Mouse (Mus musculus): ENCODE measurements around the gene Adgrf5. TPM values are rescaled to one million over a fixed set of nuclear protein-coding genes. Genes with fewer than 3 reads are reported as not detected.

Gene Adgrf5
- polyA plus RNA-seq, 1 experiment, result 3.4 TPM

DNA sequence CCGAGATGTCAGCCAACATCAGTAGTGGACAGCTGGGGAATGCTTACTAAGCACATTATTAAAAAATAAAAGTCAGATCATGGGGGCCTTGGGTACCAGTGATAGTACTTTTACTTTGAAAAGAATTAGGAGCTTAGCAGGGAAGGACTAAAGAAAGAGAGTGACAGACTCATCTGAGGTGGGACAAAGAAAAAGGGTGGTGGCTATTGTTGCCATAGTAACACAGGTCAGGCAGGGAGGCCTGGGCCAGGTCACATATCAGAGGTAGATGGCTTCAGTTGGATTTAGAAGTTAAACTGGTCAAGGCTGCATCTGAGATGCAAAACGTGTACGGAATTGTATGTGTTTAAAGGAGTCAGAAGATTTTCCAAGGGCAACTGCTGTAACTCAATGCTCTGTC lies 38.9 kb downstream of the Adgrf5 start:
- TF ChIP-seq CTCF (IDR thresholded peaks at IDR 0.05; ENCODE audit: borderline replicate concordance, insufficient read depth, low read length) (no peak), POLR2A (IDR thresholded peaks at IDR 0.05; ENCODE audit: low read depth, low read length) (no peak)
- no peak overlapping the region for H3K27ac ChIP-seq (ENCODE audit: insufficient read depth, low read length)
- H3K4me1 ChIP-seq (ENCODE audit: control insufficient read depth, insufficient read depth, low read length), result no peaks in the 10 kb centered on the region
- no peak overlapping the region for H3K4me3 ChIP-seq (ENCODE audit: insufficient read depth, low read length)

- TF ChIP-seq POLR2A (IDR thresholded peaks at IDR 0.05; ENCODE audit: low read depth, low read length) (no peak), CTCF (IDR thresholded peaks at IDR 0.05; ENCODE audit: borderline replicate concordance, insufficient read depth, low read length) (no peak)
- H3K4me1 ChIP-seq (ENCODE audit: control insufficient read depth, insufficient read depth, low read length), result no peaks in the 10 kb centered on the region
- H3K27ac ChIP-seq (ENCODE audit: insufficient read depth, low read length), result no peak overlapping the region
Measured at GRCm38 (mm10) chr17:43400483-43400882, 40.2 kb downstream of the Adgrf5 start.

GRCm38 (mm10) chr17:43403851-43404250 lies 43.6 kb downstream of the Adgrf5 start:
- no peak overlapping the region for H3K27ac ChIP-seq (ENCODE audit: insufficient read depth, low read length)
- TF ChIP-seq POLR2A (IDR thresholded peaks at IDR 0.05; ENCODE audit: low read depth, low read length) (no peak), CTCF (IDR thresholded peaks at IDR 0.05; ENCODE audit: borderline replicate concordance, insufficient read depth, low read length) (no peak)
- H3K4me3 ChIP-seq (ENCODE audit: insufficient read depth, low read length), result no peak overlapping the region
- peaks cover 5% of the 10 kb centered on the region for H3K4me1 ChIP-seq (ENCODE audit: control insufficient read depth, insufficient read depth, low read length)

More at GRCm38 (mm10) chr17:43400483-43400882, 40.2 kb downstream of the Adgrf5 start:
- H3K4me3 ChIP-seq (ENCODE audit: insufficient read depth, low read length), result no peak overlapping the region

DNA sequence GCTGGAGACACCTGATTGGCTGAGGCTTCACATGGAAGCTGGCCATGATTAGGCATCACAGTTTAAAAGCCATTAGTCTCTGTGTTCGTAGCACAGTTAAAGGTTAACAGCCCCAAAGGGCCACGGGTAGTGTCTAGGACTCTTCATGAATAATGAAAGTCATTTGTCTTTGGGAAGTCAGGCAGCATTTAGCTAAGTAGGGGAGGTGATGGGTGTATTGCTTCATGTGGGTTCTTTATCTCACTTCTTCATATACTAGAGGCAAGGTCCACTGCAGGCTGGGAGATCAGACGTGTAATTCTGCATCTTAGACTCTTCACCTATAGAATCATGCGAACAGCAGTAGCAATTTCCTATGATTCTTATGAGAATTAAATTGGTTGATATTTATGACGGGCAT lies 44.2 kb downstream of the Adgrf5 start:
- Histone ChIP-seq H3K4me3 (ENCODE audit: insufficient read depth, low read length) (no peak overlapping the region), H3K27ac (ENCODE audit: insufficient read depth, low read length) (no peak overlapping the region), H3K4me1 (ENCODE audit: control insufficient read depth, insufficient read depth, low read length) (peaks cover 5% of the 10 kb centered on the region)
- TF ChIP-seq CTCF (IDR thresholded peaks at IDR 0.05; ENCODE audit: borderline replicate concordance, insufficient read depth, low read length) (no peak), POLR2A (IDR thresholded peaks at IDR 0.05; ENCODE audit: low read depth, low read length) (no peak)

DNA sequence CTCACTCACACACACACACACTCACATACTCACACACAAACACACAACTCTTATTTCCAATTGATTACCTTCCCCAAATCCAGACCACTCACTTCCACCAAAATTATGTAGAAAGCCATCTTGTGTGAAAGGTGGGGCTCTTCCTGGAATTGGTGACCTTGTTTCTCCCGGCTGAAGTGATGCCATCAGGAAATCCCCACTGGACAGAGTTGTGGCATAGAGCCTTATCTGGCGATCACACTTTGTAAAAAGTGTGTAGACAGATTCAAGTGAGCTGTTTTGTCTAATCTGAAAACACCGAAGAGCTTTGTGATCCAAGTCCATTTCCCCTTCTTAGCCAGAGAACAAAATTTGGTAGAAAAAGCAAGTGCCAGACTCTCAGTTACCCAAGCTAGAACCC lies 46.1 kb downstream of the Adgrf5 start:
- H3K4me3 ChIP-seq (ENCODE audit: insufficient read depth, low read length), result no peak overlapping the region
- H3K4me1 ChIP-seq (ENCODE audit: control insufficient read depth, insufficient read depth, low read length), result peaks cover 5% of the 10 kb centered on the region
- peak overlapping the region; percentile 83; the same call in 1 of the 2 replicates for H3K27ac ChIP-seq (ENCODE audit: insufficient read depth, low read length)
- no peak for TF ChIP-seq POLR2A (IDR thresholded peaks at IDR 0.05; ENCODE audit: low read depth, low read length)
- no peak for TF ChIP-seq CTCF (IDR thresholded peaks at IDR 0.05; ENCODE audit: borderline replicate concordance, insufficient read depth, low read length)

DNA sequence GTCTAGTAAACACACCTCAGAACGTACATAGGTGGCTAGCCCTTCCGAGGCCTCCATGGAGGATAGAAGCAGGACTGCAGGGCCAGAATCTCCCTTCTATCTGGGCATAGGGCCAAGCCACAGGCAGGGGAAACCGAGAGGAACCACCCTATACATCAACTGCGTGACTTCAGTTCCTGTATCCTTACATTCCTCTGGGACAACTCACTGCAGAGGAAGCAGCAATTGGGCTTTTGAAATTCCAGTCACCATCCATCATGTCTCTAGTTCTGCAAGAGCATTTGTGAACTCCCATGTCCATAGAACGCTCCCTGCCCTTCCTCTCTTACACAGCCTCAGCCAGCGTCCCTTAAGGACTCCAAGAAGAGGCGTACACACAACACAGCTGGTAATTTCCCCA lies 47.3 kb downstream of the Adgrf5 start:
- H3K27ac ChIP-seq (ENCODE audit: insufficient read depth, low read length), result peak overlapping the region; percentile 84
- H3K4me1 ChIP-seq (ENCODE audit: control insufficient read depth, insufficient read depth, low read length), result peaks cover 5% of the 10 kb centered on the region
- H3K4me3 ChIP-seq (ENCODE audit: insufficient read depth, low read length), result no peak overlapping the region
- TF ChIP-seq CTCF (IDR thresholded peaks at IDR 0.05; ENCODE audit: borderline replicate concordance, insufficient read depth, low read length), result no peak
- TF ChIP-seq POLR2A (IDR thresholded peaks at IDR 0.05; ENCODE audit: low read depth, low read length), result no peak

GRCm38 (mm10) chr17:43413182-43413581 lies 52.9 kb downstream of the Adgrf5 start:
- TF ChIP-seq POLR2A (IDR thresholded peaks at IDR 0.05; ENCODE audit: low read depth, low read length), result no peak
- no peak for TF ChIP-seq CTCF (IDR thresholded peaks at IDR 0.05; ENCODE audit: borderline replicate concordance, insufficient read depth, low read length)
- no peaks in the 10 kb centered on the region for H3K4me1 ChIP-seq (ENCODE audit: control insufficient read depth, insufficient read depth, low read length)
- H3K4me3 ChIP-seq (ENCODE audit: insufficient read depth, low read length), result no peak overlapping the region
- no peak overlapping the region for H3K27ac ChIP-seq (ENCODE audit: insufficient read depth, low read length)

GRCm38 (mm10) chr17:43419204-43419603 lies 59.0 kb downstream of the Adgrf5 start:
- Histone ChIP-seq H3K27ac (ENCODE audit: insufficient read depth, low read length) (no peak overlapping the region), H3K4me3 (ENCODE audit: insufficient read depth, low read length) (no peak overlapping the region), H3K4me1 (ENCODE audit: control insufficient read depth, insufficient read depth, low read length) (peaks cover 4% of the 10 kb centered on the region; the same call in 1 of the 2 replicates)
- no peak for TF ChIP-seq POLR2A (IDR thresholded peaks at IDR 0.05; ENCODE audit: low read depth, low read length)
- TF ChIP-seq CTCF (IDR thresholded peaks at IDR 0.05; ENCODE audit: borderline replicate concordance, insufficient read depth, low read length), result no peak

- H3K4me1 ChIP-seq (ENCODE audit: control insufficient read depth, insufficient read depth, low read length), result peaks cover 4% of the 10 kb centered on the region; the same call in 1 of the 2 replicates
- no peak overlapping the region for H3K4me3 ChIP-seq (ENCODE audit: insufficient read depth, low read length)
- H3K27ac ChIP-seq (ENCODE audit: insufficient read depth, low read length), result no peak overlapping the region
- TF ChIP-seq POLR2A (IDR thresholded peaks at IDR 0.05; ENCODE audit: low read depth, low read length) (no peak), CTCF (IDR thresholded peaks at IDR 0.05; ENCODE audit: borderline replicate concordance, insufficient read depth, low read length) (no peak)
Measured at GRCm38 (mm10) chr17:43420381-43420780, 60.1 kb downstream of the Adgrf5 start.

DNA sequence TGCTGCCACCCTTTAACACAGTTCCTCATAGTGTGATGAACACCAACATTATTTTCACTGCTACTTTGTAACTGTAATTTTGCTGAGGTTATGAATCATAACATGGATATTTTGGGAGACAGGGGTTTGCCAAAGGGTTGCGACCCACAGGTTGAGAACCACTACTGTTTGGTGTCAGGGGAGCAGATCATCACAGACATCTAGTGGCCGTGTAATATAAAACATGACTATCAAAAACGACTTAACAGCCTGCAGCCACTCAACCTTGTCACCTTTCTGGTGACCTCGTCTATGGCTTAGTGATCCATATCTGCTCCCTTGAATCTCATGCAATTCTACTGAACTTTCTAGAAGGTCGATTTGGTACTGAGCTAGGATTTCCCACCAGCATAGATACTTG lies 63.7 kb downstream of the Adgrf5 start:
- Histone ChIP-seq H3K4me1 (ENCODE audit: control insufficient read depth, insufficient read depth, low read length) (peaks cover 4% of the 10 kb centered on the region; the same call in 1 of the 2 replicates), H3K27ac (ENCODE audit: insufficient read depth, low read length) (no peak overlapping the region), H3K4me3 (ENCODE audit: insufficient read depth, low read length) (no peak overlapping the region)
- TF ChIP-seq POLR2A (IDR thresholded peaks at IDR 0.05; ENCODE audit: low read depth, low read length), result no peak
- no peak for TF ChIP-seq CTCF (IDR thresholded peaks at IDR 0.05; ENCODE audit: borderline replicate concordance, insufficient read depth, low read length)

DNA sequence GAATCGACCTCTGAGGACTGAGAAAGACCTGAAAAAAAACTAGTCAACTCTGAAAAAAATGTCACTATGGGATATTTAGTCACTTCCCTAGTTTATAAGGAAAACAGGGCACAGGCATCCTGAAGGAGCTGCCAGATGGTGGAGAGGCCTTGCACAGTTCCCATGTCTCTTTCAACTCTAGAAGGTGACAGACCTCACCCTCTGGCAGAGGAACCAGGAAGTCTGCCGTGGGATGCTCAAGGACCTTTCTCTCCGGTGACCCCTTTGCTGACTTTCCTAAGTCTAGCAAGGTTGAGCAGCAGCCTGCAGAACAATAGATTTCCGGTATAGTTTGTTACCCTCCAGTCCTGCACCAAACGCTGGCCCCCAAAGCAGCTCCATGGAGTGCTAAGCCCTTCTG lies 71.4 kb downstream of the Adgrf5 start:
- TF ChIP-seq POLR2A (IDR thresholded peaks at IDR 0.05; ENCODE audit: low read depth, low read length), result no peak
- TF ChIP-seq CTCF (IDR thresholded peaks at IDR 0.05; ENCODE audit: borderline replicate concordance, insufficient read depth, low read length), result no peak
- no peak overlapping the region for H3K4me3 ChIP-seq (ENCODE audit: insufficient read depth, low read length)
- no peaks in the 10 kb centered on the region for H3K4me1 ChIP-seq (ENCODE audit: control insufficient read depth, insufficient read depth, low read length)
- H3K27ac ChIP-seq (ENCODE audit: insufficient read depth, low read length), result no peak overlapping the region

Data from embryonic fibroblast, embryonic 13.5 days (primary cell).